9 mouse cellular contexts compared by ENCODE assay signal in genomic region chr7:16149241-16149640, GRCm38 (mm10). TPM values are rescaled to one million over a fixed set of nuclear protein-coding genes. Genes with fewer than 3 reads are reported as not detected.
DNase-seq lines count a peak whose midpoint lies in the region; ATAC-seq and TF ChIP-seq lines count a peak whose summit lies in the region.
"Had no signal": no experiment of that assay in that cellular context is flagged by ENCODE, and none has a peak within 500 bp of the region (broad histone marks: within the 10 kb centered on the region; RNA-seq: fewer than 3 reads in every experiment).

No protein-coding gene starts in this region.

- intact Hi-C loops in gastrocnemius, adult 2 months (cut with DNase I), result no loop called here

- WGBS in kidney, embryonic 15.5 days, result 55% methylated on average over 5 of the region's 5 CpGs

- H3K4me1 ChIP-seq in kidney, embryonic 15.5 days, result no peaks in the 10 kb centered on the region

- no peak for ATAC-seq in kidney, embryonic 15.5 days (replicated peaks; ENCODE audit: low FRiP score)
- ATAC-seq: intestine, embryonic 16.5 days had no signal

- H3K4me3 ChIP-seq in gastrocnemius, adult 2 months, result no peak overlapping the region
- no peak overlapping the region for H3K4me3 ChIP-seq in kidney, embryonic 15.5 days (replicated peaks)

- no peak for TF ChIP-seq CTCF in gastrocnemius, adult 2 months (IDR thresholded peaks at IDR 0.05)

- H3K4me2 ChIP-seq in kidney, embryonic 15.5 days, result no peak overlapping the region

- DNase-seq in MN1 (ENCODE audit: low spot score), result peak; percentile 27
- peak; percentile 91 for DNase-seq in cerebellum, adult 11 months
- peak; percentile 89 to 95 for DNase-seq in frontal cortex, adult 2 months (ENCODE audit: extremely low spot score in 1 of 2, low spot score in 1 of 2)
- DNase-seq in left cerebral cortex, adult 9 months (ENCODE audit: low spot score in 2 of 2), result peak; percentile 81 to 94
- DNase-seq in spleen, adult 12 weeks (ENCODE audit: low spot score), result no peak
- no peak for DNase-seq in gastrocnemius, adult 2 months

- H3K27ac ChIP-seq in gastrocnemius, adult 2 months, result no peak overlapping the region
- H3K27ac ChIP-seq in kidney, embryonic 15.5 days, result no peak overlapping the region

- H3K36me3 ChIP-seq in kidney, embryonic 15.5 days, result no peaks in the 10 kb centered on the region

- no peaks in the 10 kb centered on the region for H3K9me3 ChIP-seq in kidney, embryonic 15.5 days (replicated peaks)

- peaks cover 7% of the 10 kb centered on the region for H3K27me3 ChIP-seq in kidney, embryonic 15.5 days

- no peak overlapping the region for H3K9ac ChIP-seq in kidney, embryonic 15.5 days

RNA-seq across cellular contexts. Expression of gene Slc8a2, which starts 19.6 kb away (rescaled TPM):
- 122 and 124 TPM in 2 replicates for polyA plus RNA-seq in frontal cortex, adult 2 months (2012; rRNA removed)
- total RNA-seq in gastrocnemius, adult 2 months (2021), result under 1 TPM; 0.08 to 0.28 TPM
- polyA plus RNA-seq in kidney, embryonic 15.5 days (2015; fragmentation: Nextera tagmentation; extraction: Ambion mirVana), result 0.09 and 0.19 TPM in 2 replicates
- total RNA-seq: megakaryocyte, adult 5-6 weeks had no signal

RNA-seq across cellular contexts. Expression of gene Meis3, which starts 25.6 kb away (rescaled TPM):
- polyA plus RNA-seq in frontal cortex, adult 2 months (2012; rRNA removed), result 83.7 and 85.4 TPM in 2 replicates
- total RNA-seq in gastrocnemius, adult 2 months (2021), result 1 to 10 TPM; 1.5 to 2.0 TPM
- 22.5 and 28.9 TPM in 2 replicates for polyA plus RNA-seq in kidney, embryonic 15.5 days (2015; fragmentation: Nextera tagmentation; extraction: Ambion mirVana)

RNA-seq across cellular contexts. Expression of gene Kptn, which starts 29.5 kb away (rescaled TPM):
- polyA plus RNA-seq in frontal cortex, adult 2 months (2012; rRNA removed), result 50.7 and 58.1 TPM in 2 replicates
- total RNA-seq in gastrocnemius, adult 2 months (2021), result 10 to 100 TPM; 10.3 to 16.0 TPM
- 30.0 and 37.5 TPM in 2 replicates for polyA plus RNA-seq in kidney, embryonic 15.5 days (2015; fragmentation: Nextera tagmentation; extraction: Ambion mirVana)

RNA-seq across cellular contexts. Expression of gene Napa, which starts 51.0 kb away (rescaled TPM):
- polyA plus RNA-seq in frontal cortex, adult 2 months (2012; rRNA removed), result 368 and 442 TPM in 2 replicates
- 100 to 1,000 TPM in 1 of 2 experiments, 10 to 100 TPM in 1; 99.2 to 113 TPM for total RNA-seq in gastrocnemius, adult 2 months (2021)
- polyA plus RNA-seq in kidney, embryonic 15.5 days (2015; fragmentation: Nextera tagmentation; extraction: Ambion mirVana), result 178 and 203 TPM in 2 replicates

Comparison
In these comparisons a context has a peak if more than half of its experiments do, and no peak if none do; other contexts are left out.
1. DNase-seq: peak in MN1 (single experiment), cerebellum, adult 11 months (single experiment), frontal cortex, adult 2 months (2 of 2) and left cerebral cortex, adult 9 months (2 of 2); none in spleen, adult 12 weeks (single experiment) and gastrocnemius, adult 2 months (single experiment).
2. RNA of gene Slc8a2, which starts 19.6 kb away (polyA plus RNA-seq): 122 to 124 TPM in frontal cortex, adult 2 months; 0.09 to 0.19 TPM in kidney, embryonic 15.5 days; every median in the first group is over 100 times any median in the second.